ENCODE assay signal across 24 mouse cellular contexts in genomic region chr9:110703951-110704350, GRCm38 (mm10). TPM values are rescaled to one million over a fixed set of nuclear protein-coding genes. Genes with fewer than 3 reads are reported as not detected.
A peak's percentile ranks its signal among the peaks of the same experiment; 100 is the strongest.
DNase-seq lines count a peak whose midpoint lies in the region; ATAC-seq and TF ChIP-seq lines count a peak whose summit lies in the region.
"Had no signal": no experiment of that assay in that cellular context is flagged by ENCODE, and none has a peak within 500 bp of the region (broad histone marks: within the 10 kb centered on the region; RNA-seq: fewer than 3 reads in every experiment).

No protein-coding gene starts in this region.

- no peak overlapping the region for H3K27ac ChIP-seq in liver, adult 2 months (replicated peaks; ENCODE audit: insufficient read depth, low read depth, low read length)
- H3K27ac ChIP-seq in liver, embryonic 12.5 days = no peak overlapping the region
- peak overlapping the region; percentile 3; the same call in 1 of the 2 replicates for H3K27ac ChIP-seq in liver, embryonic 13.5 days
- 0 out of 2 replicates have a peak overlapping the region, but pooled peaks have one; percentile 18 for H3K27ac ChIP-seq in liver, postnatal 0 days (ENCODE audit: low read depth)
- H3K27ac ChIP-seq in liver, embryonic 11.5 days (ENCODE audit: low read depth, low read length) = no peak overlapping the region

- H3K9ac ChIP-seq in liver, adult 2 months (ENCODE audit: low read depth, low read length) = no peak overlapping the region
- no peak overlapping the region for H3K9ac ChIP-seq in liver, embryonic 12.5 days
- no peak overlapping the region for H3K9ac ChIP-seq in liver, embryonic 13.5 days
- H3K9ac ChIP-seq in liver, postnatal 0 days (replicated peaks) = no peak overlapping the region
- H3K9ac ChIP-seq in liver, embryonic 11.5 days (ENCODE audit: low read depth, low read length) = no peak overlapping the region

- peaks cover 19% of the 10 kb centered on the region for H3K4me1 ChIP-seq in liver, adult 2 months (ENCODE audit: control insufficient read depth, insufficient read depth, low read length)
- H3K4me1 ChIP-seq in liver, embryonic 12.5 days = peaks cover 52% of the 10 kb centered on the region
- H3K4me1 ChIP-seq in liver, embryonic 13.5 days (replicated peaks) = peaks cover 52% of the 10 kb centered on the region
- H3K4me1 ChIP-seq in liver, postnatal 0 days (ENCODE audit: insufficient read depth) = peaks cover 21% of the 10 kb centered on the region
- peaks cover 9% of the 10 kb centered on the region for H3K4me1 ChIP-seq in liver, embryonic 11.5 days (replicated peaks; ENCODE audit: control insufficient read depth, insufficient read depth, low read length)

- DNase-seq in liver, adult 2 months (ENCODE audit: extremely low read depth, low read depth, low spot score) = peak; percentile 73
- DNase-seq in liver, embryonic 13.5 days = no peak
- no peak for DNase-seq in liver
- no peak for DNase-seq in liver, postnatal 0 days
- DNase-seq in liver, embryonic 11.5 days (ENCODE audit: low spot score) = no peak
- DNase-seq in yolk sac, embryonic 10.5 days (ENCODE audit: low spot score) = peak; percentile 58
- DNase-seq in cerebellum, postnatal 25 days = no peak
- DNase-seq: adrenal gland, adult 2 months; adrenal gland, adult 8-10 months; adrenal gland, postnatal 10 days; adrenal gland, postnatal 14 days; adrenal gland, postnatal 25 days; adrenal gland, postnatal 36 days; B cell, adult 2 months; cerebellum, adult 11 months; cerebellum, adult 11-12 months had no signal

- no peaks in the 10 kb centered on the region; the same call in 1 of the 2 replicates for H3K79me2 ChIP-seq in liver, adult 2 months (ENCODE audit: control insufficient read depth, insufficient read depth, low read length)

- TF ChIP-seq CTCF in liver, adult 2 months (IDR thresholded peaks at IDR 0.05; ENCODE audit: low read depth, low read length) = no peak
- TF ChIP-seq CTCF in liver, postnatal 0 days (IDR thresholded peaks at IDR 0.05; ENCODE audit: low read depth) = no peak

- no peak for ATAC-seq in liver, embryonic 12.5 days
- ATAC-seq in liver, embryonic 13.5 days (ENCODE audit: low read depth) = no peak
- no peak for ATAC-seq in liver, postnatal 0 days
- no peak for ATAC-seq in liver, embryonic 11.5 days (replicated peaks; ENCODE audit: low FRiP score)
- ATAC-seq: activated CD4-positive, CD25-positive, alpha-beta regulatory T cell, adult 4 months; CD4-positive, CD25-positive, alpha-beta regulatory T cell, adult 4 months; Patski had no signal

- TF ChIP-seq EP300 in liver, postnatal 0 days (IDR thresholded peaks at IDR 0.05; ENCODE audit: low read depth) = no peak

- H3K4me2 ChIP-seq in liver, embryonic 12.5 days = no peak overlapping the region
- no peak overlapping the region for H3K4me2 ChIP-seq in liver, embryonic 13.5 days
- no peak overlapping the region for H3K4me2 ChIP-seq in liver, postnatal 0 days (ENCODE audit: low read depth, low read length)
- H3K4me2 ChIP-seq in liver, embryonic 11.5 days = no peak overlapping the region

- no peaks in the 10 kb centered on the region for H3K27me3 ChIP-seq in liver, adult 2 months (ENCODE audit: control insufficient read depth, insufficient read depth, low read length)
- H3K27me3 ChIP-seq in liver, embryonic 12.5 days (replicated peaks) = no peaks in the 10 kb centered on the region
- H3K27me3 ChIP-seq in liver, embryonic 13.5 days = no peaks in the 10 kb centered on the region
- H3K27me3 ChIP-seq in liver, postnatal 0 days (ENCODE audit: insufficient read depth, low read length) = no peaks in the 10 kb centered on the region
- no peaks in the 10 kb centered on the region for H3K27me3 ChIP-seq in liver, embryonic 11.5 days (replicated peaks; ENCODE audit: control insufficient read depth, insufficient read depth, low read length)
- H3K27me3 ChIP-seq: CH12.LX, Patski had no signal

- no peak overlapping the region for H3K4me3 ChIP-seq in liver, adult 2 months (ENCODE audit: insufficient read depth, low read depth, low read length)
- no peak overlapping the region for H3K4me3 ChIP-seq in liver, embryonic 12.5 days
- H3K4me3 ChIP-seq in liver, embryonic 13.5 days (replicated peaks) = no peak overlapping the region
- H3K4me3 ChIP-seq in liver, postnatal 0 days (ENCODE audit: low read depth, low read length) = no peak overlapping the region
- H3K4me3 ChIP-seq in liver, embryonic 11.5 days (ENCODE audit: low read depth, low read length) = no peak overlapping the region

- H3K36me3 ChIP-seq in liver, adult 2 months (ENCODE audit: control insufficient read depth, insufficient read depth, low read length) = no peaks in the 10 kb centered on the region
- peaks cover 47% of the 10 kb centered on the region for H3K36me3 ChIP-seq in liver, embryonic 12.5 days
- peaks cover 19% of the 10 kb centered on the region; the same call in 1 of the 2 replicates for H3K36me3 ChIP-seq in liver, embryonic 13.5 days
- 0 out of 2 replicates have a peak, but pooled peaks cover 3% of the 10 kb centered on the region for H3K36me3 ChIP-seq in liver, postnatal 0 days (replicated peaks; ENCODE audit: insufficient read depth, low read length)
- H3K36me3 ChIP-seq in liver, embryonic 11.5 days (ENCODE audit: control insufficient read depth, insufficient read depth, low read length) = peaks cover 5% of the 10 kb centered on the region; the same call in 1 of the 2 replicates

- no peak for TF ChIP-seq POLR2A in liver, adult 2 months (IDR thresholded peaks at IDR 0.05; ENCODE audit: extremely low read depth, insufficient read depth, low read length)

- 48% methylated on average over 6 of the region's 6 CpGs for WGBS in liver, adult 2 months
- WGBS in liver, embryonic 12.5 days (ENCODE audit: insufficient replicate concordance) = 76% methylated on average over 6 of the region's 6 CpGs
- 78% methylated on average over 6 of the region's 6 CpGs for WGBS in liver, embryonic 13.5 days (ENCODE audit: insufficient replicate concordance)
- 62% methylated on average over 6 of the region's 6 CpGs for WGBS in liver, postnatal 0 days (ENCODE audit: insufficient replicate concordance)
- 76% methylated on average over 6 of the region's 6 CpGs for WGBS in liver, embryonic 11.5 days

- no peaks in the 10 kb centered on the region for H3K9me3 ChIP-seq in liver, embryonic 12.5 days (replicated peaks)
- H3K9me3 ChIP-seq in liver, embryonic 13.5 days (replicated peaks) = no peaks in the 10 kb centered on the region
- no peaks in the 10 kb centered on the region for H3K9me3 ChIP-seq in liver, postnatal 0 days (ENCODE audit: low read length)
- H3K9me3 ChIP-seq in liver, embryonic 11.5 days (ENCODE audit: control insufficient read depth, low read length) = no peaks in the 10 kb centered on the region
- H3K9me3 ChIP-seq: G1E had no signal

RNA-seq across cellular contexts. Expression of gene Myl3, which starts 37.7 kb away (rescaled TPM):
- 0.55 and 0.94 TPM in 2 replicates for total RNA-seq in liver, adult 2 months (2014; rRNA removed)
- polyA plus RNA-seq in liver, adult 2 months (2012; rRNA removed) = 0.25 TPM in 1 of 2 replicates, not detected in the other
- polyA plus RNA-seq in liver, embryonic 12.5 days (2016; fragmentation: Nextera tagmentation; extraction: Ambion mirVana) = 0.48 and 1.6 TPM in 2 replicates
- 0.56 and 5.4 TPM in 2 replicates for polyA plus RNA-seq in liver, embryonic 13.5 days (2015; fragmentation: Nextera tagmentation; extraction: Ambion mirVana)
- polyA plus RNA-seq in liver, postnatal 0 days (2015; fragmentation: Nextera tagmentation; extraction: Ambion mirVana) = 0.52 and 2.0 TPM in 2 replicates
- polyA plus RNA-seq in liver, embryonic 11.5 days (2014; fragmentation: Nextera tagmentation; extraction: Ambion mirVana) = 2.1 and 6.8 TPM in 2 replicates
- total RNA-seq: adrenal gland, postnatal 25 days; CH12.LX; G1E; MEL had no signal
- polyA plus RNA-seq: activated CD4-positive, CD25-positive, alpha-beta regulatory T cell, adult 4 months; adrenal gland, adult 2 months; C2C12; CD4-positive, CD25-positive, alpha-beta regulatory T cell, adult 4 months; G1E had no signal

RNA-seq across cellular contexts. Expression of gene Pth1r, which starts 43.0 kb away (rescaled TPM):
- total RNA-seq in liver, adult 2 months (2014; rRNA removed) = 7.4 and 11.0 TPM in 2 replicates
- 24.4 and 28.1 TPM in 2 replicates for polyA plus RNA-seq in liver, adult 2 months (2012; rRNA removed)
- 7.8 and 9.1 TPM in 2 replicates for polyA plus RNA-seq in liver, embryonic 12.5 days (2016; fragmentation: Nextera tagmentation; extraction: Ambion mirVana)
- 4.7 and 5.8 TPM in 2 replicates for polyA plus RNA-seq in liver, embryonic 13.5 days (2015; fragmentation: Nextera tagmentation; extraction: Ambion mirVana)
- 5.2 and 5.3 TPM in 2 replicates for polyA plus RNA-seq in liver, postnatal 0 days (2015; fragmentation: Nextera tagmentation; extraction: Ambion mirVana)
- 11.0 and 11.7 TPM in 2 replicates for polyA plus RNA-seq in liver, embryonic 11.5 days (2014; fragmentation: Nextera tagmentation; extraction: Ambion mirVana)
- total RNA-seq: G1E had no signal
- polyA plus RNA-seq: activated CD4-positive, CD25-positive, alpha-beta regulatory T cell, adult 4 months; CD4-positive, CD25-positive, alpha-beta regulatory T cell, adult 4 months had no signal

RNA-seq across cellular contexts. Expression of gene Ccdc12, which starts 47.6 kb away (rescaled TPM):
- 28.7 and 29.9 TPM in 2 replicates for total RNA-seq in liver, adult 2 months (2014; rRNA removed)
- 48.7 and 51.4 TPM in 2 replicates for polyA plus RNA-seq in liver, adult 2 months (2012; rRNA removed)
- polyA plus RNA-seq in liver, embryonic 12.5 days (2016; fragmentation: Nextera tagmentation; extraction: Ambion mirVana) = 103 and 105 TPM in 2 replicates
- polyA plus RNA-seq in liver, embryonic 13.5 days (2015; fragmentation: Nextera tagmentation; extraction: Ambion mirVana) = 84.4 and 86.3 TPM in 2 replicates
- 69.3 and 71.1 TPM in 2 replicates for polyA plus RNA-seq in liver, postnatal 0 days (2015; fragmentation: Nextera tagmentation; extraction: Ambion mirVana)
- 161 TPM in 2 replicates for polyA plus RNA-seq in liver, embryonic 11.5 days (2014; fragmentation: Nextera tagmentation; extraction: Ambion mirVana)

RNA-seq across cellular contexts. Expression of gene Nbeal2, which starts 50.0 kb away (rescaled TPM):
- 2.1 and 4.6 TPM in 2 replicates for total RNA-seq in liver, adult 2 months (2014; rRNA removed)
- 11.6 and 12.7 TPM in 2 replicates for polyA plus RNA-seq in liver, adult 2 months (2012; rRNA removed)
- polyA plus RNA-seq in liver, embryonic 12.5 days (2016; fragmentation: Nextera tagmentation; extraction: Ambion mirVana) = 4.7 and 4.9 TPM in 2 replicates
- polyA plus RNA-seq in liver, embryonic 13.5 days (2015; fragmentation: Nextera tagmentation; extraction: Ambion mirVana) = 1.6 and 2.1 TPM in 2 replicates
- 1.5 and 2.0 TPM in 2 replicates for polyA plus RNA-seq in liver, postnatal 0 days (2015; fragmentation: Nextera tagmentation; extraction: Ambion mirVana)
- polyA plus RNA-seq in liver, embryonic 11.5 days (2014; fragmentation: Nextera tagmentation; extraction: Ambion mirVana) = 8.0 TPM in 2 replicates

Comparison
In these comparisons a context has a peak if more than half of its experiments do, and no peak if none do; other contexts are left out.
1. DNase-seq: peak in liver, adult 2 months (single experiment) and yolk sac, embryonic 10.5 days (single experiment); none in liver, embryonic 13.5 days (single experiment), liver (single experiment), liver, postnatal 0 days (single experiment), liver, embryonic 11.5 days (single experiment) and cerebellum, postnatal 25 days (0 of 2).
2. H3K27ac ChIP-seq: peak in liver, embryonic 13.5 days (single experiment) and liver, postnatal 0 days (single experiment); none in liver, adult 2 months (single experiment), liver, embryonic 12.5 days (single experiment) and liver, embryonic 11.5 days (single experiment).